Mouse (Mus musculus) hindbrain, postnatal 0 days (tissue): ENCODE data around the gene Mmp24. TPM values are rescaled to one million over a fixed set of nuclear protein-coding genes. Genes with fewer than 3 reads are reported as not detected.

ENCODE experiments used
- ATAC-seq: fragments of 200-750 bp; cut with Nextera tagmentation; 2 replicates; pipeline ENCODE4 v1.8.0; 2017; ENCODE audit warnings: mild to moderate bottlenecking, moderate TSS enrichment, moderate library complexity
- DNase-seq: peaks from one replicate; pipeline ENCODE4 v3.0.0-alpha.2; 2015; ENCODE audit warnings: low spot score
- H3K27ac ChIP-seq: fragments of 300-500 bp; sonication (generic); 2 replicates; pipeline ENCODE4 v1.5.1; 2014; ENCODE audit warnings: mild to moderate bottlenecking
- H3K27me3 ChIP-seq: fragments of 300-500 bp; sonication (generic); 2 replicates; pipeline ENCODE4 v1.6.1; 2014; ENCODE audit warnings: low read length, mixed read lengths; ENCODE audit not compliant: insufficient read depth
- H3K36me3 ChIP-seq: fragments of 300-500 bp; sonication (generic); 2 replicates; pipeline ENCODE4 v1.6.1; 2014; ENCODE audit warnings: low read length, mixed read lengths; ENCODE audit not compliant: insufficient read depth
- H3K4me1 ChIP-seq: fragments of 300-500 bp; sonication (generic); 2 replicates; pipeline ENCODE4 v1.6.1; 2014; ENCODE audit warnings: antibody characterized with exemption, low read length, mixed read lengths; ENCODE audit not compliant: insufficient read depth
- H3K4me2 ChIP-seq: fragments of 300-500 bp; sonication (generic); 2 replicates; pipeline ENCODE4 v1.6.1; 2014; ENCODE audit warnings: low read depth, mild to moderate bottlenecking, low read length, moderate library complexity, mixed read lengths
- H3K4me3 ChIP-seq: fragments of 300-500 bp; sonication (generic); 2 replicates; pipeline ENCODE4 v1.5.1; 2014; ENCODE audit warnings: low read length
- H3K9ac ChIP-seq: fragments of 300-500 bp; sonication (generic); replicated peaks from 2 replicates; pipeline ENCODE4 v1.6.1; 2014; ENCODE audit warnings: mild to moderate bottlenecking, low read length, moderate library complexity, mixed read lengths
- H3K9me3 ChIP-seq: fragments of 300-500 bp; sonication (generic); 2 replicates; pipeline ENCODE4 v1.6.1; 2016; ENCODE audit warnings: low read length, mixed read lengths
- CTCF ChIP-seq: IDR thresholded peaks from 2 replicates; pipeline ENCODE4 v1.5.1; 2016; ENCODE audit warnings: antibody characterized with exemption, control low read depth, low read depth
- WGBS: fragments of 180-500 bp; shearing (Covaris S2); extraction: QIAGEN DNeasy Blood & Tissue Kit; methylation state at CpG from one replicate; pipeline ENCODE4 v1.1.7; 2014; 5-methylcytosine and 5-hydroxymethylcytosine counted together
- polyA plus RNA-seq: library from polyadenylated mRNA; unstranded; fragments of >200 nt; fragmentation: Nextera tagmentation; extraction: Ambion mirVana; gene quantifications from 2 replicates; pipeline ENCODE4 v1.2.1, GENCODE M21; 2015
- total RNA-seq: library from RNA; depleted of rRNA; stranded (reverse); fragments of >200 nt; gene quantifications from 2 replicates; pipeline ENCODE4 v1.2.3, GENCODE M21; 2014

Mmp24 gene
- total and polyA plus RNA-seq, 2 experiments from 2014 or later: 12.4 to 179 TPM

DNA sequence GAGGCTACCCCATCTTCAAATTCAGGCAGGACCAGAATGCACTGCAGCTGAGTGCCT is 44.1 kb downstream of the Mmp24 start, which contains the start of gene BC029722:
Gene BC029722, minus strand, starts transcription at position 35 of the 57 bp plus-strand sequence.
- peaks cover 46% of the 10 kb centered on the region for H3K36me3 ChIP-seq
- H3K9me3 ChIP-seq: no peaks in the 10 kb centered on the region

DNA sequence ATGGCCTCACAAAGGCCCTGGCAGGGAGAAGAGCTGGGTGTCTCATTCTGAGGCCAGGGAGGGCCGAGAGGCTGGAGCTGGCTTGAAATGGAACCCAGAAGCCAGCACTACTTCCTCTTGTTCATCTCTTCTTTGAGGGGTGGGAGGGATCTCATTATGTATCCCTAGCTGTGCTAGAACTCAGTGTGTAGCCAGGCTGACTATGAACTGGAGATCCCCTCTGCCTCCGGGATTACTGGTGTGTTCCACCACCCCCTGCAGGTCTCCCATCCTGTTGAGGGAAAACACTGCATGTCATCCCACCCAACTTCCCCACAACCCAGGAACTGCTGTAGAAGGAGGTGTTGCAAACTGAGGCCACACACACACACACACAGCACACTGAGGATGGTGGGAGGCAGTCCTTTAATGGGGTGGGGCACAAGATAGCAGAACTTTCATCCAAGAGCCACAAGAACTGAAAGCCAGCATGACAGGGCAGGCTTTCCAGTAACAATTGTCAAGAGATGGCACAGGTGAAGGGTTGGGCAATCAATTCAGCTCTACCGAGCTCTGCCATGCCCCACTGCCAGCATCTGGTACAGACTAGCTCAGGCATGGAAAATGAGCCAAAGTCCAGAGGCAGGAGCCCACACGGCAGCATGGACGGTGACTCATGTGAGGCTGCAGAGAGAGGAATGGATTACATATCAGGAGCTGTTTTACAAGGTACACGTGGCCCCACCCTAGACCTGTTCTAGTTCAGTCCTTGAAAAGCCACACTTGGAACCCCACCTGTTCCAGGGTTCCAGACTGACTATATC is 44.5 kb downstream of the Mmp24 start:
- no peaks in the 10 kb centered on the region for H3K9me3 ChIP-seq
- peaks cover 20% of the 10 kb centered on the region for H3K4me1 ChIP-seq
- peak overlapping the region; percentile 93 for H3K4me2 ChIP-seq
- peak overlapping the region; percentile 82 for H3K9ac ChIP-seq
- H3K27me3 ChIP-seq: no peaks in the 10 kb centered on the region
- DNase-seq (no peak), ATAC-seq (no peak; the same call in 1 of the 2 replicates)
- peak overlapping the region; percentile 93 for H3K27ac ChIP-seq
- no peak for TF ChIP-seq CTCF
- H3K36me3 ChIP-seq: peaks cover 42% of the 10 kb centered on the region
- WGBS: 57% methylated on average over 6 of the region's 6 CpGs
- peak overlapping the region; percentile 60 for H3K4me3 ChIP-seq

More for the DNA sequence above, 44.1 kb downstream of the Mmp24 start, which contains the start of gene BC029722:
- ATAC-seq (no peak), DNase-seq (no peak)
- H3K27ac ChIP-seq: peak within 1 kb of the TSS; percentile 93
- peaks cover 20% of the 10 kb centered on the region for H3K4me1 ChIP-seq
- H3K9ac ChIP-seq: peak within 1 kb of the TSS; percentile 82
- H3K27me3 ChIP-seq: no peaks in the 10 kb centered on the region
- TF ChIP-seq CTCF: no peak
- H3K4me2 ChIP-seq: peak within 1 kb of the TSS; percentile 93
- H3K4me3 ChIP-seq: peak within 1 kb of the TSS; percentile 60

DNA sequence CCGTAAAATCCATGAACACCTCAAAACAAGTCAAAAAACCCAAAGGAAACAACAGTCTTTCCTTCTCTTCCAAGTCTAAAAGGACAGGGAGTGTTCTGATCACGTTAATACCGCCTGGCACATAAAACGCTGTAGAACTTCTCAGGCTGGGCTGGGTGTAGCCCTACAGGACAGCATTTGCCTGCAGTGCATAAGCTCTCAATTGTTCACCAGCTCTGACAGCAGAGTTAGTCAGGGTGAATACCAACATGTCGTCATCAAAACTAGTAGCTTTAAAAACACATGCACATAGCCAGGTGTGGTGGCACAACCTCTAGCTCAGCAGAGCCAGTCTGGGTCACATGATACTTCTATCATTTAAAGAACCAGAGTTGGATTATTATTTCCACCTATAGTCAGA is 45.6 kb downstream of the Mmp24 start:
- 86% methylated on average over 5 of the region's 5 CpGs for WGBS
- Histone ChIP-seq H3K36me3 (peaks cover 37% of the 10 kb centered on the region), H3K27ac (no peak overlapping the region), H3K9ac (no peak overlapping the region), H3K9me3 (no peaks in the 10 kb centered on the region), H3K27me3 (no peaks in the 10 kb centered on the region), H3K4me1 (peaks cover 20% of the 10 kb centered on the region), H3K4me3 (no peak overlapping the region), H3K4me2 (no peak overlapping the region)
- no peak for ATAC-seq
- TF ChIP-seq CTCF: no peak
- DNase-seq: no peak

DNA sequence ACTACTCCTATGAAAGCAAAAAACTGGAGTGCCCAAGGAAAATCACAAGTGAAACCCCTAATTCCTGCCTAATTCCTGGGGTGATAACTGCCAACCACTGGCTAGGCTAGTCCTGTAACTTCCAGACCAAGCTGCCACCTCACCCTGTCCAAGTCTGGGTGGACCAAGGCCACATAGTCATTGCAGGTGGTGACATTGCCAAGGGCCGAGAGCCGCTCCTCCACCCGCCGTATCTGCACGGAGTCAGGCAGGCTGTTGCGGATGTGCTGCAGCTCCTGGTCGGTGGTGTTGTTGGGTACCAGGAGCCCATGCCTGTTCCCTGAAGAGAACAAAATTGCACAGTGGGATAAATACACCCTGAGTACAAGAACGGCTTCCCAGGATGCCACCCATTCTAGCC is 48.6 kb downstream of the Mmp24 start:
- Histone ChIP-seq H3K4me3 (no peak overlapping the region), H3K9ac (no peak overlapping the region), H3K9me3 (no peaks in the 10 kb centered on the region), H3K27me3 (no peaks in the 10 kb centered on the region), H3K4me2 (no peak overlapping the region), H3K4me1 (peaks cover 15% of the 10 kb centered on the region), H3K27ac (no peak overlapping the region), H3K36me3 (peaks cover 31% of the 10 kb centered on the region)
- 93% methylated on average over 8 of the region's 8 CpGs for WGBS
- no peak for DNase-seq
- no peak for TF ChIP-seq CTCF
- ATAC-seq: no peak

DNA sequence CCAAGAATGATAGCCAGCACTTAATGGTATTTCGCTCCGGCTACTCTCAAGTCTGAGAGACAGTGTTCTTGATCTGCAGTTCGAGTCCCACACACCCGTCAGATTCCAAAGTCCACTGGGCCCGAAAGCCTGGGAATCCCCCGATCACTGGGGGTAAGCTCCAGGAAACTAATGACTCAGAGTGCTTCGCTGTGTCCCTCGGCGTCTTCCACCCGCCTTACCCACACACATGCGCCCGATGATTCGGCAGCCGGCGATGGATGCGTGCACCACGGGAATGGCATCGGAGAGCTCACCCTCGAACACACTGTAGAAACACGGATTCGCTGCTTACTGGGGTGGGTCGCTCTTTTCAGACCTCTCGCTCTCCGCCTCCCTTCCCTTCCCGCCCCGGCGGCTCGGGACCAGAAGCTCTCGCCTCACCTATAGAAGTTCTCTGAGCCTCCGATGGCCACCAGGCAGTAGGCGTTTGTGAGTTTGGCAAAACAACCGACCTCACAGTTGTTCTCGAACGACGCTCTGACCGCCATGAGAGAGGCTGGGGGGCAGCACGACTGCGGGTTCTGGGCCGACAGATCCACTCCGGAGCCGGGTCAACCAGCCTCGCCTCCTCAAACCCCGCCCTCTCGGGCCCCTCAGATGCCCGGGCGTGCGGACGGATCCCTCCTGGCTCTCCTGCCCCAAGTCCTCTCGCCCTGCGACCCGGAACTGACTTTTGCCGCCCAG is 50.9 kb downstream of the Mmp24 start:
- no peak for DNase-seq
- Histone ChIP-seq H3K9me3 (no peaks in the 10 kb centered on the region), H3K27ac (peak overlapping the region; percentile 84), H3K27me3 (no peaks in the 10 kb centered on the region), H3K4me2 (peak overlapping the region; percentile 84), H3K36me3 (peaks cover 26% of the 10 kb centered on the region; the same call in 1 of the 2 replicates), H3K4me1 (peaks cover 5% of the 10 kb centered on the region; the same call in 1 of the 2 replicates), H3K9ac (peak overlapping the region; percentile 74), H3K4me3 (peak overlapping the region; percentile 66)
- TF ChIP-seq CTCF: no peak
- WGBS: 3% methylated on average over 52 of the region's 52 CpGs
- no peak; the same call in 1 of the 2 replicates for ATAC-seq

DNA sequence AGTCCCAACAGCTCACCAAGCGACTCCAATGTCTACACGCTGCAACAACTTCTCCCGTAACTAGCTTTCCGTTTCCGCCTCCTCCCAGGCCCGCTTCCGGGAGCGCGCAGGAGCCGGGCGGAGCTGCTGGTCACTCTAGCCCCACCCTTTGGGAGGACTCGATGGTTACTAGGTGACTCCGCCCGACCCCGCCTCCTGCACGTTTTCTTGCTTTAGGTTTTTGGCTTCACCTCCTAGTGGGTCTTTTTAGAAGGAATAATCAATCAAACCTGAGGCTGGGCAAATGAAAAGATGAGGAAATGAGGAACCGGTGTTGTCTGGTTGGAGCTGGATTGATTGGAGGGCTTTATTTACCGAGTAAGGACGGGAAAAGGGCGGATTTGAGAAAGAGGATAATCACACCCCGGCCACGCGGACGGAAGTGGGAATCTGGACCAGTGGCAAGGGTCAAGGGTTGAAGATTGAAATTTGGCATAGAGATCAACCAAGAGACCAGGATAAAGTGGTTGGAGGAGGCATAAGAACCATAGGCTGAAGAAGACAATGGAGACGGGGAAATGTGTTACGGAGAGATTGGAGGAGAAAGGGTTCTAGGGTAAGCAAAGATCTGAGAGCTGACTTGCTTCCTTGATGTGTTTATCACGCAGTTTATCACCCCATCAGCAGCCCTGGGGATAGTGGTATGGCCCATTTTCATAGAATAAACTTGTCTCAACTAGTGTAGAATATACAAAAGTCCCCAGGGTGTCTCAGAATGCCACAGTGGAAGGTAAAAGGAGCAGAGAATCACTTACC is 51.7 kb downstream of the Mmp24 start, which contains the start of gene Eif6:
Gene Eif6, minus strand, starts transcription at position 296 of the 795 bp plus-strand sequence.
- Histone ChIP-seq H3K4me1 (peaks cover 5% of the 10 kb centered on the region; the same call in 1 of the 2 replicates), H3K4me3 (peak within 1 kb of the TSS; percentile 66), H3K4me2 (peak within 1 kb of the TSS; percentile 84), H3K27ac (peak within 1 kb of the TSS; percentile 84), H3K27me3 (no peaks in the 10 kb centered on the region), H3K9ac (peak within 1 kb of the TSS; percentile 74), H3K9me3 (no peaks in the 10 kb centered on the region), H3K36me3 (peaks cover 20% of the 10 kb centered on the region; the same call in 1 of the 2 replicates)
- ATAC-seq (peak; percentile 95), DNase-seq (peak; percentile 95)
- 1% methylated on average over 27 of the region's 27 CpGs for WGBS
- no peak for TF ChIP-seq CTCF
